Mouse (Mus musculus) myocyte (in vitro differentiated cells): ENCODE data around the gene Scfd2.

ENCODE experiments used
- CEBPB ChIP-seq: IDR thresholded peaks from 2 replicates; pipeline ENCODE4 v1.6.1; 2011; ENCODE audit warnings: mild to moderate bottlenecking, moderate library complexity; ENCODE audit not compliant: poor library complexity, insufficient read depth, severe bottlenecking
- E2F4 ChIP-seq: IDR thresholded peaks from one replicate; pipeline ENCODE4 v1.6.1; 2011; ENCODE audit warnings: mild to moderate bottlenecking, control low read depth, moderate library complexity; ENCODE audit not compliant: insufficient read depth
- MAX ChIP-seq: IDR thresholded peaks from one replicate; pipeline ENCODE4 v1.6.1; 2011; ENCODE audit warnings: low read depth, mild to moderate bottlenecking, control low read depth
- MYOD1 ChIP-seq, 3 experiments: IDR thresholded peaks; one replicate each; pipeline ENCODE4 v1.6.1; 2011; ENCODE audit warnings: control low read depth in 2 of 3, low read depth in 2 of 3, mild to moderate bottlenecking in 2 of 3, moderate library complexity in 1 of 3; ENCODE audit not compliant: insufficient read length in 2 of 3, control insufficient read depth in 1 of 3
- MYOG ChIP-seq, 3 experiments: IDR thresholded peaks; one replicate each; pipeline ENCODE4 v1.6.1; 2011; ENCODE audit warnings: control low read depth in 2 of 3, low read depth in 2 of 3, mild to moderate bottlenecking in 2 of 3; ENCODE audit not compliant: insufficient read length in 2 of 3, control insufficient read depth in 1 of 3, insufficient read depth in 1 of 3
- POLR2A ChIP-seq: IDR thresholded peaks from one replicate; pipeline ENCODE4 v1.6.1; 2011; ENCODE audit warnings: low read depth, mild to moderate bottlenecking, control low read depth, moderate library complexity; ENCODE audit not compliant: insufficient read length
- POLR2AphosphoS2 ChIP-seq: IDR thresholded peaks from one replicate; pipeline ENCODE4 v1.6.1; 2011; ENCODE audit warnings: low read depth, control low read depth; ENCODE audit not compliant: insufficient read length
- REST ChIP-seq: IDR thresholded peaks from one replicate; pipeline ENCODE4 v1.6.1; 2011; ENCODE audit warnings: mild to moderate bottlenecking, control low read depth, moderate library complexity; ENCODE audit not compliant: insufficient read depth, insufficient read length
- TCF12 ChIP-seq: IDR thresholded peaks from one replicate; pipeline ENCODE4 v1.6.1; 2011; ENCODE audit warnings: mild to moderate bottlenecking, control low read depth; ENCODE audit not compliant: poor library complexity, insufficient read depth, severe bottlenecking
- USF1 ChIP-seq: IDR thresholded peaks from one replicate; pipeline ENCODE4 v1.6.1; 2011; ENCODE audit warnings: low read depth, mild to moderate bottlenecking, control low read depth, moderate library complexity

GRCm38 (mm10) chr5:74250947-74251346, 280.6 kb downstream of the Scfd2 start:
- no peak for TF ChIP-seq TCF12
- TF ChIP-seq MYOG (IDR thresholded peaks at IDR 0.05; ENCODE audit: control insufficient read depth in 1 of 3, insufficient read depth in 1 of 3, insufficient read length in 2 of 3, low read depth in 2 of 3) = no peak
- TF ChIP-seq POLR2A = no peak
- TF ChIP-seq MAX = no peak
- TF ChIP-seq CEBPB = no peak
- no peak for TF ChIP-seq USF1
- TF ChIP-seq REST = no peak
- no peak for TF ChIP-seq POLR2AphosphoS2
- no peak for TF ChIP-seq MYOD1 (IDR thresholded peaks at IDR 0.05; ENCODE audit: control insufficient read depth in 1 of 3, insufficient read length in 2 of 3, low read depth in 2 of 3)
- TF ChIP-seq E2F4 = no peak
